Mouse (Mus musculus) heart, embryonic 15.5 days (tissue): ENCODE data around the gene Esr2. TPM values are rescaled to one million over a fixed set of nuclear protein-coding genes. Genes with fewer than 3 reads are reported as not detected.

Experiments used
- ATAC-seq: fragments of 200-750 bp; cut with Nextera tagmentation; replicated peaks from 2 replicates; pipeline ENCODE4 v1.8.0; 2017; ENCODE audit warnings: low read depth, moderate TSS enrichment; ENCODE audit not compliant: insufficient number of reproducible peaks, insufficient read depth, low FRiP score
- H3K27ac ChIP-seq: fragments of 300-500 bp; sonication (generic); 2 replicates; pipeline ENCODE4 v1.5.1; 2015; ENCODE audit warnings: mild to moderate bottlenecking, inconsistent platforms
- H3K27me3 ChIP-seq: fragments of 300-500 bp; sonication (generic); 2 replicates; pipeline ENCODE4 v1.6.1; 2015; ENCODE audit warnings: inconsistent platforms
- H3K36me3 ChIP-seq: fragments of 300-500 bp; sonication (generic); 2 replicates; pipeline ENCODE4 v1.6.1; 2015; ENCODE audit warnings: mild to moderate bottlenecking, inconsistent platforms
- H3K4me1 ChIP-seq: fragments of 300-500 bp; sonication (generic); replicated peaks from 2 replicates; pipeline ENCODE4 v1.6.1; 2015; ENCODE audit warnings: inconsistent platforms
- H3K4me2 ChIP-seq: fragments of 300-500 bp; sonication (generic); 2 replicates; pipeline ENCODE4 v1.6.1; 2015; ENCODE audit warnings: inconsistent platforms, mild to moderate bottlenecking, moderate library complexity
- H3K4me3 ChIP-seq: fragments of 300-500 bp; sonication (generic); 2 replicates; pipeline ENCODE4 v1.5.1; 2015; ENCODE audit warnings: mild to moderate bottlenecking, inconsistent platforms
- H3K9ac ChIP-seq: fragments of 300-500 bp; sonication (generic); 2 replicates; pipeline ENCODE4 v1.6.1; 2015; ENCODE audit warnings: mild to moderate bottlenecking, inconsistent platforms
- H3K9me3 ChIP-seq: fragments of 300-500 bp; sonication (generic); replicated peaks from 2 replicates; pipeline ENCODE4 v1.6.1; 2016; ENCODE audit warnings: inconsistent platforms
- WGBS: fragments of 180-500 bp; shearing (Covaris S2); methylation state at CpG from one replicate; pipeline ENCODE4 v1.1.7; 2015; ENCODE audit warnings: mixed read lengths; 5-methylcytosine and 5-hydroxymethylcytosine counted together
- polyA plus RNA-seq: library from polyadenylated mRNA; unstranded; fragments of >200 nt; fragmentation: Nextera tagmentation; extraction: Ambion mirVana; gene quantifications from 2 replicates; pipeline ENCODE4 v1.2.1, GENCODE M21; 2015

Esr2 gene
- polyA plus RNA-seq, 1 experiment from 2014 or later = 0.28 TPM

DNA sequence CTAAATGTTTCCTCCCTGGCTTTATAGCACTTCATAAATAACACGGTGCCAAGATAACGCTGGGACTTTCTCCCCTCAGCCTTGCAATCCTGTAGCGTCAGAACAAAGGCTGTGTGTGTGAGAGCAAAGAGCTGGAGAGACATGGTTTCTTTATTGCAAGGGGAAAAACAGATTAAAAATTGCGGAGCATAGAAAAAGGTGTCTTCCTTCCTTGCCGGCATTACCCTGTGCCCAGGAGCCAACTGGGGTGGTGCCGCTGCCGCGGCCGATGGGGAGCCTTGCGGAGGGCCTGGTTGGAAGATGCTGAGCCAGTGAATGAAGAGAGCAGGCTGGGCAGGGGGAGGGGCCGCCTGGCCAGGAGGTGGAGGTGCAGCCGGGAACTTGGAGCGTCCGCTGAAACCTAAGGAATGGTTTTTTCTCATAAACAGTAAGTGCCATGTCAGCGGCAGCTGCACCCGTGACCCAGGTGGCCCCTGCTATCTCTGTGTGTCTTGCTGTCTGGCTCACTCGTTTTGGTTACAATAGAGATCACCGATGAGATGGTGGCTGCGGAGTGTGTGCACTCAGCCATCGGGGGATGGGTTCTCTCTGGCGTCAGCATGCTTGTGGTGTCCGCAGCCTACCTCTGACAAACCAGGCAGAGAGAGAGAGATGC, 95.4 kb downstream of the Esr2 start:
- Histone ChIP-seq H3K4me1 (peaks cover 20% of the 10 kb centered on the region), H3K36me3 (peaks cover 11% of the 10 kb centered on the region), H3K4me3 (peak overlapping the region; percentile 41), H3K9me3 (no peaks in the 10 kb centered on the region), H3K9ac (no peak overlapping the region), H3K27ac (0 out of 2 replicates have a peak overlapping the region, but pooled peaks have one; percentile 4), H3K4me2 (peak overlapping the region; percentile 69), H3K27me3 (no peaks in the 10 kb centered on the region)
- WGBS = 6% methylated on average over 22 of the region's 22 CpGs
- ATAC-seq = peak; percentile 51; the same call in 1 of the 2 replicates

DNA sequence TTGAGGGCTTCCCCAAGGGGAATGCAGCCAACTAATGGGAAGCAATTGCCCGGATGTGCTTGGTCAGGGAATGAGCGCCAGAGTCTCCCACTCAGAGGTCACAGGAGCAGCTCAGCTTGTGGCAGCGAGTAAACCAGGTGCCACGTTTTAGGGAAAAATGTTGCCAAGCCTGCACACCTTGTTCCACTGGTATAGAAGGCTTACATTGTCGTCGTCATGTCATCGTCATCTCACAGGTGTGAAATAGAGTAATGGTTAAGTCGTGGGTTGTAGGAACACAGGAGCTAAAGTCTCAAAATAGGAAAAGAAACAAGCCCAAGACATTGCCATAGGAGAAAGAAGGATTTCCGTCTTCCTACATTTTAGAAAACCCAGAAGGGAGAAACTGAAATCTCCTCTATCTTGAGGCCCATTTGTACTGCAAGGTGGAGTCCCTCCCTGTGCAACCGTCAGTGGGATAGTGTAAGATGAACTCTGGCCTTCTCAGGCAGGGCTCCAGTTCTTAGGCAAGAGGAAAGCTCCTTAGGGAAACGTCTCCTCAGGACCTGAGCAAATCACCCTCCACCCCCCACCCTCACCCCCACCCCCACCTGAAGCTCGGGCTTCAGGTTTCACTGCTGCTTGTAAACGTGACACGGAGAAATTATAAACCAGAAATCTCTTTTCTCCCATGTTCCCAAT, 96.0 kb downstream of the Esr2 start:
- Histone ChIP-seq H3K36me3 (peaks cover 15% of the 10 kb centered on the region), H3K4me2 (peak overlapping the region; percentile 69), H3K4me1 (peaks cover 17% of the 10 kb centered on the region), H3K4me3 (peak overlapping the region; percentile 41), H3K27ac (no peak overlapping the region), H3K9me3 (no peaks in the 10 kb centered on the region), H3K27me3 (no peaks in the 10 kb centered on the region), H3K9ac (no peak overlapping the region)
- ATAC-seq = no peak
- WGBS = 42% methylated on average over 14 of the region's 14 CpGs

DNA sequence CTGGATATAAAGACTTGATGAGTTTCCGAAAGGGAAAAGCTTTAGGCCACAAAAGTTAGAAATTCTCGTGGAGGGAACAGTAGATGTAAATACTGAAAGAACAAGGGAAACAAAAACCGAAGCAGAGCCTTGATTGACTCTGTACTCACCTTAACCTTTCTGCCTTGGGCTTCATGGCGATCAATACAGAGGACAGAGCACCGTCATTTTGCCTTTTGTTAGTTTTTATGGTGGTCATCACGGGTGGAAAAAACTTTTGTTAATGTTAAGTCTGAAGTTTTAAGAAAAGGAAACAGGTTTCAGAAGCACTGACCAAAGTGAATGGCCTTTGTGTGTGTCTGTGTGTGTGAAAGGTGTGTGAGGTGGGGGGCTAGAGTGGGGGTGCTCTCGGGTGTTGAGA, 103.1 kb downstream of the Esr2 start:
- H3K4me3 ChIP-seq = no peak overlapping the region
- 78% methylated on average over 7 of the region's 7 CpGs for WGBS
- H3K27ac ChIP-seq = no peak overlapping the region
- ATAC-seq = no peak
- peaks cover 27% of the 10 kb centered on the region for H3K36me3 ChIP-seq
- no peaks in the 10 kb centered on the region for H3K27me3 ChIP-seq
- H3K4me2 ChIP-seq = no peak overlapping the region
- H3K9ac ChIP-seq = no peak overlapping the region
- peaks cover 10% of the 10 kb centered on the region for H3K4me1 ChIP-seq
- no peaks in the 10 kb centered on the region for H3K9me3 ChIP-seq

DNA sequence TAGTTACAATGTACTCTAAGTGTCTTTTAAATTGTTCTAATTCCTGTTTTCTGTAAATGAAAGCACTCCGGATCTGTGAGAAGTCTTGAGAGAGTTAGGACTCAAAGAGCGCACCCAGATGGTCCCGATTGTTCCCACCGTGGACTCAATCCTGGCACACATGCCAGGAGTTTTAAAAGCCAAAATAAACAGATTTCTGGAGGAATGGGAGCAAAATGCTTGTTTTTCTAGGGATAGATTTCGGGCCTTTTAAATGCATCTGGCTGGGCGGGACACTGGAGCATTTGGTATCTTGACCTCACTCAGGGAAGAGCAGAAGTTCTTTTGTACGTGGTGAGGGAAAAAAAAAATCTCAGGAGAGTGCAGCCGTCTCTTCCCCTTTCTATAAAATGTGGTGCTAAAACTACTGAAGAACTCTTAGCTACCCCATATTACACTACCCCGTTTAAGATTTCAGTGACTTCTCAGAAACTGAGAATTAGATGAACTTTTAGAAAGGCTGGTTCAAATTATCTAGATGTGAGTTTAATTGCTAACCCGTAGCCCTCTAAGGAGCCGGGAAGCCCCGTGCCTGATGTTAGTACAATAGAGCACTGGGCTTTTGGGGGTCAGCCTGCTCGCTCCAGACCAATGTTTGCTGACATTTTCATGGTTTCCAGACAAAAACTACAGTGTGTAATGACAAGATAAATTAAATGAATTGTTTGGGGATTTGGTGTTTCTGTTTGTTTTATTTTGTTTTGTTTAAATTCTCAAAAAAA, 103.8 kb downstream of the Esr2 start:
- 46% methylated on average over 13 of the region's 13 CpGs for WGBS

DNA sequence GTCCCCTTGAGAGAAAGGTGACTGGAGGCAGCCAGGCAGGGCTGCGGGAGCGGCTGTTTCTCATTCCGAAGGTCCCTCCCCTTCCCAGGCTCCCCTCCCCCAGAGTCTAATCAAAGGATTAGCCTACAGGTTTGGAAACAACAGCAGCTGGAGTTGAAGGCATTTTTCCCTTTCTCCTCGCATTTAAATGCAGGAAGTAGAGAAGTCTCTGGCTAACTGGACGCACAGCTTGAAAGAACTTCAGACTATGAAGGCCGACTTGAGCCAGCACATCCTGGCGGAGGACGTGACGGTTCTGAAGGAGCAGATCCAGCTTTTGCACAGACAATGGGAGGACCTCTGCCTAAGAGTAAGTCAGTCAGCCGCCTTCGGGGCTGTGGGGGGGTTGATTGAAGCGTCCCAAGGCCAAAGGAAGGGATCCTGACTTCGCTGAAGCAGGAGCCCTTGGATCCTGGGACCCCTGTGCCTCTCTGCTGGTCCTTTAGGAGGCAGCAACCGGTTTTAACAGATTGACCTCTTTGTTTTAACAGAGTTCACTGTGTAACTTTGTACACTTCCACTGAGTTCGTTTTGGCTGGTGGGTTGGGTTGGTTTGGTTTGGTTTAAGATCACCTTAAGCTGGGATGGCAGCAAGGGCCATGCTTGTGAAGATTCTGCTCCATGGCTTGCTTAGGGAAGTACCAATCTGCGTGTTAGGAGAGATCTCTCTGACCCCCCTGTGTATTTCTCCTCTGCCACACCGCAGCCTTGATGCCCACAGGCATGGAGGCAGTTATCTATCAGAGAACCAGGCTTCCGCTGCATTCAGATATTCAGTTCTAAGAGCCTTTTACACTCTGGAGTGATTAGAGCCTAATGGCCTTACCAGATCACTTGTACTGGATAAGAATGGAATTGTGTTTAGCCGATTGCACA, 104.9 kb downstream of the Esr2 start:
- peak overlapping the region; percentile 2; the same call in 1 of the 2 replicates for H3K9ac ChIP-seq
- no peak for ATAC-seq
- peak overlapping the region; percentile 28 for H3K4me3 ChIP-seq
- peak overlapping the region; percentile 47 for H3K4me2 ChIP-seq
- peak overlapping the region; percentile 64 for H3K27ac ChIP-seq
- 21% methylated on average over 19 of the region's 19 CpGs for WGBS
- peaks cover 10% of the 10 kb centered on the region for H3K4me1 ChIP-seq
- no peaks in the 10 kb centered on the region for H3K9me3 ChIP-seq
- peaks cover 17% of the 10 kb centered on the region for H3K36me3 ChIP-seq
- H3K27me3 ChIP-seq = no peaks in the 10 kb centered on the region

More for the DNA sequence above, 103.8 kb downstream of the Esr2 start:
- Histone ChIP-seq H3K9ac (no peak overlapping the region), H3K36me3 (peaks cover 21% of the 10 kb centered on the region), H3K4me1 (peaks cover 10% of the 10 kb centered on the region), H3K27ac (no peak overlapping the region), H3K27me3 (no peaks in the 10 kb centered on the region), H3K4me3 (no peak overlapping the region), H3K9me3 (no peaks in the 10 kb centered on the region), H3K4me2 (peak overlapping the region; percentile 12; the same call in 1 of the 2 replicates)
- no peak for ATAC-seq

Other genes with a start within 250 kb of the Esr2 start
- gene Tex21, start 69.5 kb upstream of the Esr2 start, polyA plus RNA-seq = not detected in 2 replicates
- gene Mthfd1, start 78.0 kb upstream of the Esr2 start, polyA plus RNA-seq = 35.1 and 44.4 TPM in 2 replicates
- 2.9 and 4.0 TPM in 2 replicates for gene Akap5, start 147.6 kb upstream of the Esr2 start, polyA plus RNA-seq
- 10.1 and 12.9 TPM in 2 replicates for gene Zbtb25, start 192.3 kb upstream of the Esr2 start, polyA plus RNA-seq
- gene Zbtb1, start 193.0 kb upstream of the Esr2 start, polyA plus RNA-seq = 5.7 and 6.6 TPM in 2 replicates
- gene Hspa2, start 226.9 kb upstream of the Esr2 start, polyA plus RNA-seq = 15.5 and 15.8 TPM in 2 replicates
- 1.8 and 2.2 TPM in 2 replicates for gene Ppp1r36, start 240.3 kb upstream of the Esr2 start, polyA plus RNA-seq